Mouse (Mus musculus) neural tube, embryonic 12.5 days (tissue): ENCODE results near the gene Dennd1b. TPM values are rescaled to one million over a fixed set of nuclear protein-coding genes. Genes with fewer than 3 reads are reported as not detected.

Experiments used
- polyA plus RNA-seq: library from polyadenylated mRNA; unstranded; fragments of >200 nt; fragmentation: Nextera tagmentation; extraction: Ambion mirVana; gene quantifications from 2 replicates; pipeline ENCODE4 v1.2.1, GENCODE M21; 2016

Dennd1b gene
- polyA plus RNA-seq, 1 experiment from 2014 or later: 12.7 TPM

Other genes with a start within 250 kb of the Dennd1b start
- gene Lhx9, start 114.9 kb upstream of the Dennd1b start, polyA plus RNA-seq: 6.6 and 9.0 TPM in 2 replicates
- gene 2310009B15Rik, start 106.6 kb upstream of the Dennd1b start, polyA plus RNA-seq: 37.3 and 42.4 TPM in 2 replicates